Mouse (Mus musculus): Measurements from ENCODE around the gene C1galt1. TPM values are rescaled to one million over a fixed set of nuclear protein-coding genes. Genes with fewer than 3 reads are reported as not detected.

C1galt1 gene
- total RNA-seq, 2 experiments from 2014 or later, result 8.9 to 9.3 TPM

DNA sequence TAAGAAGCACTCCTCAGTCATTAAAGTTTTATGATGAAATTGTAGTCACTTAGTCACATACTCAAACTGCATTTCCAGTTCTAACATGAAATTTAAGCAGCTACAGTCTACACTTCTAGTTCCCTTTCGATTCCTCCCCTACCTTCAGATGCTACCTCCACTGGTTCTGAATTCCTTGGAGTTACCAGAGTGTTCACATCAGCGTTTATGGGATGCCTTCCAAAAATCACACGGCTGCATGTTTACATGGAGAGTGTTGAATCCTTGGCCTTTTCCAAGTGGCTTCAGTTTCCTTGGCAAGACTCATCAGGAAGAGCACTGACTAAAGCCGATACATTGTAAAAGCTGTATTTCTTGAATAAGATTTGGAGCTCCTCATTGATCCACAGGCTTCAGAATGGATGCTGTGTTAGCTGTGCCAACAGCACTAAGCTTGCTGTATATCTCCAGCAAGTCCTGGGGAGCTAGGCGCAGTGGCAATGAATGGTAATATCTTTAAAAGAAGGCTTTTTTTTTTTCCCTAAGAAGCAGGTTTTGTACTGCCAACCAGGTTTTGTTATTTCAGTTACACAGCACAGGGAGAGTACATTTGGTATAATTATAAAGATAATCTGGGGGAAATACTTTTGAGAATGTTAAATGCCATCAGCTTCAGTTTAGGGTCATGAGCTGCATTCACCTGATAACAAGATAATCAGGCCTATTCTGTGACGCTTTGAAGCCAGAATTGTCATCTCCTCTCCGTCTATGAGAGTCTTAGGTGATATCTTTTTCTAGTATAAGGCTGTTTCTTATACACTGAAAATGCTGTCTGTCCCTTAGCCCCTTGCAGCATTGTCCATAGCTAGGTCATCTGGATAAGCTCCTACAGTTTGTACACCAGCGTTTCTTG lies 13.0 kb downstream of the C1galt1 start:
- no peak for DNase-seq (ENCODE audit: low spot score in 2 of 2)

DNA sequence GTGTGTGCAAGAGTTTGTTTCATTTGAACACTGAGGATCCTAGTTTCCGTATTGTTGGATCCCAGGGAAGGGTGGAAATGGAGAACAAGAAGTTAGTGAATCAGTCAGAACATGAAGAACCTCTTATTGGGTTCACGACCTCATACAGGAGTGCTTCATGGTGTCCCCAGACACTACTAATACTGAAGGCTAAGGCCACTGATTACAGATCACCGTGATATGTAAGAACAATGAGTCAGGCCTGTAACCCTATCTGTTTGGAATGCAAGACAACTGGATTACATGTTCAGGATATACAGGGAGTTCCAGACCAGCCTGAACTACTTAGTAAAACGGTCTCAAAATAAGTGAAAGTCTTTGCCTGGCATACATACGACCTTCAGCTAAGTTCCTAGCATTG lies 13.9 kb downstream of the C1galt1 start:
- DNase-seq (ENCODE audit: low spot score in 2 of 2), result no peak

DNA sequence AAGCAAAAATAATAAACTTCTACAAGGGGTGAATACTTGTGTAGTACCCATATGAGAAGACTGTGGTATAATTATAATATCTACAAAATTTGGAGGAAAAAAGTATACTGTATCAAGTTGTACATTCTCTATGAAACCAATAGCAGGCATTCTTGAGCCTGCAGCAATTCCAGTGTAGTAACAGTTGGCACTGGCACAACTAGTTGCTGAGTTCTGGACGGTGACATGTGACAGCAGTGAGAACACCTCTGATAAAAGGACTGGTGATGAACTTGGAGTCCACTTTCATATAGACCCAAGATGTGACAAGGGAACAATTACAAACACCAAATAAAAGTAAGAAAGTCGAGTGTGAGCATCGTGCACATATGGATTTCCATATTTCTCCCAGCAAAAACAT lies 14.5 kb downstream of the C1galt1 start:
- no peak for DNase-seq (ENCODE audit: low spot score in 2 of 2)

DNA sequence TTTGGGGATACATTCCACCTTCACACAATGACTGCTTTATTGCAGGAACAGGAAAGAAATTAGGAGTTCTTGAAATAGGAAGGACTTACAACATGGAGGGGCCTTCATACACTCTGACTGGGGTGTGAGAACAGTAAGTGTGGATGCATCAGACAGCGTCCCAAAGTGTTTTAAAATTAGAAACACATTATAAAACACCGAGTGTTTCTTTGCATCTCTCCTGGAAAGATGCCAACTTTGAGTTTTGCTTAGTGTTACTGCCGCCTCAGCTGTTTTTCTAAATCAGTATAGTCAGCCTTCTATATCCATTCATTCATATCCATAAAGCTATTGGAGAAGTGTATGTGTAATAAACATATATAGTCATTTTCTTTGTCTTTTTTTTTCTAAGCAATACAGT lies 16.4 kb downstream of the C1galt1 start:
- no peak for DNase-seq (ENCODE audit: low spot score in 2 of 2)

DNA sequence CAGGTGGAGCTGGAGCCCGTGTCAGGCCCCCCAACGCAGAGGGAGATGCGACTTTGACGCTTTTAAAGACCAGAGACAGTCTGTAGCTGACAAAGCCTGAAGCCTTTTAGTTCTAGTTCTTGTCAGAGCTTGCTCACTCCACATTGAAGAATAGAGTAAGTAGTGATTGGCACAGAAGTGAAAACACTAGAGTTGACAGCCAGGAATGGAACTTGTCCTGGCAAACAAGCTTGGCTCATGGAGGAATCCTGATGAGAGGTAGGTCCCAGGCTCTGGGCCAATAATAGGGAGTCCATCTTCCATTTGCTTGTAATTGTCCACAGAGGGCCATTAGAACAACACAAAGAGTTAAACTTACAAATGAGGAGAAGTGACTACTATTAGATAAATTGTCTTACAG lies 18.7 kb downstream of the C1galt1 start:
- no peak for DNase-seq (ENCODE audit: low spot score in 2 of 2)

DNA sequence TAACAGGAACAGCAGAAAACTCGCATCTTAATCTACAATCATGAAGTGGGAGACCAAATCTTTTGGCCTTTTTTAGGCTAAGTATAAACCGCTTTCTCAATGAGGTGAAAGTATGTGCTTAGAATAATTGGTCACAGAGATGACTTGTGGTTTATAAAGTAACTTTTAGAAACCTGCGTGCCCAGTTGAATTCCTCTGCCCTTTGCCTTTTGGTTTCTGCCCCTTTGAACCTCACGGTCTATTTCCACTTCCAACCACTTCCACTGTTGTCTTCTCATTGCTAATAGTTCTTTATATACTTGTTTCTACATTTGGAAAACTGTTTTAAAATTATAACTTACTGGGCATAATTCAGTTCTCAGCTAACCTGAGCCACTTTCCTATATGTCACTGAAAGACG lies 32.2 kb downstream of the C1galt1 start:
- DNase-seq (ENCODE audit: low spot score in 2 of 2), result no peak

DNA sequence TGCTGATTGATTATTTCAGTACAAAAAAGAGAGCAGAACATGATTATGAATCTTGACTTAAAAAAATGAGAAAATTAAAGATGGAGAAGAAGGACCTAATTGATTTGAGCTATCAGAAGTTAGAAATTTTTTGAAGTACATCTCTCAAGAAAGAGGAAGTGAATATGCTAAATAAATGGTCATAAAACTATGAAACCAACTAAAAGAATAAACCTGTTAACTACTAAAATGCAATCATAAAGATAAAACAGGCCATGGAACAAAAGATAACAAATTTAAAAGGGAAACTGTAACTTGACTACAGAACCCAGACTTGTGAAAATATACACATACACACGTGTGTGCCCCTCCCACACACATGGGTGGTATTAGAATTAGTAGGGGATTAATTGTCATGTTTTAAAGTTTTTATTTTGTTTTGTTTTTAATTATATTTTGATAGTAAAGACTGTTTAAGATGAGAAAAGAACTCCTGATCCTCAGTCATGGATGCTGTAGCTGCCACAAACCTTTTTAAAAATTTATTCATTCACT lies 37.0 kb downstream of the C1galt1 start:
- DNase-seq (ENCODE audit: low spot score in 2 of 2), result no peak

DNA sequence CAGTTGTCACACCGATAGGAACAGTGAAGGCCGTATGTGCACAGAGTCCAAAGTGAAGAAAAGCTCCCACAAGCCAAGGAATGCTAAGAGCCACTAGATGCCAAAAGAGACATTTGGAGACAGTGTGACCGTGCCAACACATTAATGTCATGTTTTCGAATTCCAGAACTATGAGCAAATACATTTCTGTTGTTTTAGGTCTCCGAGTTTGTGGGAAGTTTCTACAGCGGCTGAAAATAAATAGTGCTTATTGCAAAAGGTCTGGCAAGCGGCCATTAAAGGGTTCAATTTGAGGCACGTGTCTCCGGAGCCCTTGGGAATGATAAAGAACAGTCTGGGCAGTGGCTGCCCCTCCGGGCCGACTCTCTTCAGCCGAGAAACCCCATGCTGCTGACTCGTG lies 37.9 kb downstream of the C1galt1 start:
- no peak for DNase-seq (ENCODE audit: low spot score in 2 of 2)

DNA sequence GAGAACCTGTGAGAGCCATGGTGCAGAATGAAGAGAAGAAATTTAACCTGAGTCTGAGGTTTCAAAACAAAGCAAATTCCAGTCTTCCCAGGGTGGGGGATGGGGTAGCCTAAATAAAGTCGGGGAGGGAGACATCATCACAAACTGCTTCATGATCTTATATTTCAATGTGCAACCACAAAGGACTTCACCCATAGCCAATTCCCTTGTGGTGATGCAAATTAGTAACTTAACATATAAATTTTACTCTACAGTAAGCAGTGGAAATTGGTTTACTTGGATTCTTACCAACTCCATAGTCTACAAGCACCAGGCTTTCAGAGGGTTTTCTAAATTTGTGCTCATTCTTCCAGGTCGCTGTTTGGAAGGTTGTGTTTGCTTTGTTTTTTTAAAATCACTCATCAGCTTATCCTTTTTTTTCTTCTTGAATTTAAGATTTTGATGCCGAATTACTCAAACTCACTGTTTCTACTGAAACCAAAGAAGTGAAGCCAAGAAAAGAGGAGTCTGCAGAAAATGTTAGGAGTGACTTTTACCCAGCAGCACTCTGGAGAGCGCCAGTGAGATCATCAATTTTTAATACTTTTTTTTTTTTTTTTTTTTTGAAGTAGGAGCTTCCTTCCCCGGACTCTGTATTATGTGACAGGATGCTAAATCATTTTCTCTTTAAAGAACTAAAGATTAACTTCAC lies 41.5 kb downstream of the C1galt1 start:
- DNase-seq (ENCODE audit: low spot score in 2 of 2), result no peak

DNA sequence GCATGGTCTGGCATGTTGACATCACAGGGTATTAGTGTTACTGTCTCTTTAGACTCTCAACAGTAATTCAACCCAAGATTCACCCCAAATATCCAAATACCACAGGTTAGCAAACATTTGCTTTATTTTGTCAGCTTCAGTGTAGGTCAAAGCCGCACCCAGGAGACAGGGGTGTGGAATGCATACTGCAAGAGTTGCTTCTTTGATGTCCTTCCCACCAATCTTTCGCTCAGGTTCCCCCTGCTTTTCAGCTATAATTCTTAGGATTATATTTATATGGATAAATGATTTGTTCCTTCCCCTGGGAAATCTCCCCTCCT lies 42.0 kb downstream of the C1galt1 start:
- DNase-seq (ENCODE audit: low spot score in 2 of 2), result no peak

DNA sequence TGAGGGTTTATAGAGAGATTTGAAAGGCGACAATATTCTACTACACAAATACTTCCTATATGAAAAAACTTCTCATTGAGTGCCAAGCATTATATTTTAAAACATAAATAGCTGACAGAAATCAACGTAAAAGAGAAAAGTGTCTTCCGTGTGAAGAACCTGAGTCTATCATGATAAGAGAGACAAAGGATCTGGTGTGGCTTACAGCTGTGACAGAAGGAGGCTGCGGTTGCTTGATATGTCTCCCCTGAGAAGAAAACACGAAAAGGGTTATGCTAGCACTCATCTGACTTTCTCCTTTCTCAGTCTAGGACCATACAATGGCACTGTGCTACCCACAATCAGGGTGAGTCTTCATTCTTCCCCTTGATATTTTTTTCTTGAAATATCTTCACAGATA lies 51.7 kb downstream of the C1galt1 start:
- no peak for DNase-seq (ENCODE audit: low spot score in 2 of 2)

DNA sequence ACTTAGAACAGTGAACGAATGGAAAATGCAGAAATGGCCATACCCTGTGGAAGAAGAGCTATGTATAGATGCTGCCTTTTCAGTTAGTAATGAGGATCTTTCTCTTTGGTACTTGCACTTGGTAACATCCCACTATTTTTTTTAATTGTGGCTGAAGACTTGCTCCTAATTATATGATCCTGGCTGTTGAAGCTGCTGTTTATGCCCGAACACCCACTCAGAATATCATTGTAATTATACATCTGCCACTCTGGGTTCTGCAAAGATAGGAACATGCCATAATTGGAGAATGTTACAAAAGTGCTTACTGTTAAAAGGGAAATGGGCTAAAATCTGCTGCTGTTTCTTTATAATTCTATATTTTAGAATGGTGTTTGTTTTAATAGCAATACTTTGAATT lies 67.4 kb downstream of the C1galt1 start:
- DNase-seq (ENCODE audit: low spot score in 2 of 2), result peak in 1 of 2 experiments; percentile 32

Other genes with a start within 250 kb of the C1galt1 start
- 100 to 1,000 TPM; 102 to 103 TPM for gene Asns, start 151.6 kb upstream of the C1galt1 start, total RNA-seq (2021)

Measured in layer of hippocampus, adult 18-20 months (tissue).